Mouse (Mus musculus): Measurements from ENCODE around the gene Sidt1. TPM values are rescaled to one million over a fixed set of nuclear protein-coding genes. Genes with fewer than 3 reads are reported as not detected.

The Sidt1 gene
- polyA plus RNA-seq, 1 experiment from 2014 or later = 0.70 TPM

DNA sequence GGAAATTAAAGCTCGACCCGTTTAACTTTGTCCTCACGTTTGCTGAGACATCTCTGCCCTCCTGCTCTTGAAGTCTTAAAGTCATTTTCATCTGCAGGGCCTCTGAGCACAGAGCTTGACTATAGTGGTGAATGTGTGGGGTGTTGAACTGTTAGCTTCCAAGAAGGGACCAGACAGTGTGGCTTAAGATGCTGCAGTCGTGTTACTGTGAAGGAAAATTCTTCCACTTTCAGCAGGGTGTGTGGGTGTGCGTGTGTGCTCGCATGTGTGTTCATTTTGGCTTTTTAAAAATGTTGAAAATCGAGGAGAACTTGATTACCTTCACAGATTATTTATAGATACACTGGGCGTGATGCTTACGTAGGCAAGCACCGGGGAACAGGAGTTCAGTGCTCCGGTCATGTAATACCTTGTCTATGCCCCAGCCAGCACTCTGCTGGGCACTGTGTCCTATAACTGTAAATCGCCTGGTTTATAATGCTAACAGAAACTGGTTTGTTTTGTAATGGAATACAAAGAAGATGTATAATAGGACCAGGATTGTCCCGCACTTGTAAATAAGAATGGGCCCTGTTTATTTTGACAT, 106.2 kb downstream of the Sidt1 start:
- Histone ChIP-seq H3K4me1 (no peaks in the 10 kb centered on the region), H3K36me3 (ENCODE audit: poor library complexity, severe bottlenecking) (peaks cover 8% of the 10 kb centered on the region; the same call in 1 of the 2 replicates), H3K27me3 (no peaks in the 10 kb centered on the region), H3K4me2 (no peak overlapping the region), H3K27ac (no peak overlapping the region), H3K9ac (no peak overlapping the region), H3K9me3 (replicated peaks) (no peaks in the 10 kb centered on the region), H3K4me3 (no peak overlapping the region)
- no peak for ATAC-seq
- WGBS = 90% methylated on average over 13 of the region's 13 CpGs

DNA sequence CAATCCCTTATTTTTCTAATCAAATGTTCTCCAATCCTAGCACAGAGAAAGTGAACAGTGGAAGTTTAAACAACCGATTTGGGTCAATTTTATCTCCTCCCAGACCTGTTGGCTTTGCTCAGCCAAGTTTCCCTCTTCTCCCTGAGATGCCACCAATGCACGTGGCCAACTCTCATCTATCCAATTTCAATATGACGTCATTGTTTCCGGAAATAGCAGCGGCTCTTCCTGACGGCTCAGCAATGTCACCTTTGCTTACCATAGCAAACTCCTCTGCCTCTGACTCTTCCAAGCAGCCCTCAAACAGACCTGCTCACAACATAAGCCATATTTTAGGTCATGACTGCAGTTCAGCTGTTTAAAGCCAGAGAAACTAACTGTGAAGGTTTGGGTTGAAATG, 111.5 kb downstream of the Sidt1 start:
- H3K27ac ChIP-seq = no peak overlapping the region
- H3K4me1 ChIP-seq = no peaks in the 10 kb centered on the region
- H3K4me3 ChIP-seq = no peak overlapping the region
- ATAC-seq = no peak
- H3K4me2 ChIP-seq = no peak overlapping the region
- H3K27me3 ChIP-seq = no peaks in the 10 kb centered on the region
- H3K9ac ChIP-seq = no peak overlapping the region
- no peaks in the 10 kb centered on the region for H3K9me3 ChIP-seq (replicated peaks)
- H3K36me3 ChIP-seq (ENCODE audit: poor library complexity, severe bottlenecking) = peaks cover 61% of the 10 kb centered on the region
- WGBS = 90% methylated on average over 6 of the region's 6 CpGs

DNA sequence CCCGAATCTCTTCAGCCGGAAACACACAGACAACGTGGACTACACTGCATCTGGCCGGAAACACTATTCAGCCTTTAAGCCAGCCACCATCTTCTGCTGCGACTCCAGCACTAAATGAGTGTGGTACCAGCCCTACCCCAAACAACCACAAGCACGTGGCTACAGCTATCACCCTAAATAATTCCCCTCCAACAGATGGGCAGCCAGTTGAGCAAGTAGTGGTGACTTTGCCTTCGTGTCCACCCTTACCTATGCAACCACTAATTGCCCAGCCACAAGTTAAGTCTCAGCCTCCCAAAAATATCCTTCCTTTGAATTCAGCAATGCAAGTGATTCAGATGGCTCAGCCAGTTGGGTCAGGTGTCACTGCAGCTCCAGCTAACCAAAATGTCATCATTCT, 116.6 kb downstream of the Sidt1 start:
- Histone ChIP-seq H3K4me2 (no peak overlapping the region), H3K9ac (no peak overlapping the region), H3K9me3 (replicated peaks) (no peaks in the 10 kb centered on the region), H3K27ac (no peak overlapping the region), H3K27me3 (no peaks in the 10 kb centered on the region), H3K4me3 (no peak overlapping the region), H3K4me1 (no peaks in the 10 kb centered on the region), H3K36me3 (ENCODE audit: poor library complexity, severe bottlenecking) (peaks cover 96% of the 10 kb centered on the region)
- 98% methylated on average over 7 of the region's 7 CpGs for WGBS
- ATAC-seq = no peak

DNA sequence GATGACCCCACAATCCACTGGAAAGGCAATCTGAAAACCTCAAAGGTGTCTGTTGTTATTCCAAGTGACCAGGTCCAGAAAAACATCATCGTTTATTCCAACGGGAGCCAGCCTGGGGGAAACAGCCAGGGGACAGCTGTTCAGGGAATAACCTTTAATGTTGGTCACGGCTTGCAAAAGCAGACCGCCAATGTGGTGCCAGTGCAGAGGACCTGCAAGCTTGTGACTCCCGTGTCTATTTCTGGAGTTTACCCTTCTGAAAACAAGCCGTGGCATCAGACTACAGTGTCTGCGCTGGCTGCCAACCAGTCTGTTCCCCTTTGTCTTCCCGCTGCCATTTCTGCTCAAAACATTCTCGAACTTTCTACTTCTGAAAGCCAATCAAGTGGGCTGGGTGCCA, 117.5 kb downstream of the Sidt1 start:
- Histone ChIP-seq H3K27ac (no peak overlapping the region), H3K36me3 (ENCODE audit: poor library complexity, severe bottlenecking) (peaks cover 94% of the 10 kb centered on the region), H3K4me1 (no peaks in the 10 kb centered on the region), H3K9ac (no peak overlapping the region), H3K4me2 (no peak overlapping the region), H3K9me3 (replicated peaks) (no peaks in the 10 kb centered on the region), H3K4me3 (no peak overlapping the region), H3K27me3 (no peaks in the 10 kb centered on the region)
- ATAC-seq = no peak
- WGBS = 94% methylated on average over 9 of the region's 9 CpGs

DNA sequence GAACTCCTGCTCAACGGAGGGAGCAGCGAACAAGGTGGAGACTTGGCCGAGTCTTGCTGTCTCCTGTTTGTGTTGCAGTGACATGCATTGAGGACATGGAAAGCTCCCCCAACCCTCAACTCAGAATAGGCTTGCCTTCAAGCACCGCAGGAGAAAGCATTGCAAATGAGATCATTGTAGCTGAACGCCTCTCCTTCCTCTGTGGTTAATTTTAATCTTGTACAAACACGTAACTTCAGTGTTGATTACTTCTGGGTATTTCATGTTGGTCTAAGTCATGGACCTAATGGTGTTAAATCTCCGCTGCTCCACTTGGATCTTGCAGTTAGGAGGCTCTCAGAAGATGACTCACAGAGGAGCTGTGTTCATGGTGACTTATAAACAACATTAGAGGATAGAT, 120.3 kb downstream of the Sidt1 start:
- Histone ChIP-seq H3K4me3 (no peak overlapping the region), H3K27me3 (no peaks in the 10 kb centered on the region), H3K4me2 (no peak overlapping the region), H3K9me3 (replicated peaks) (no peaks in the 10 kb centered on the region), H3K36me3 (ENCODE audit: poor library complexity, severe bottlenecking) (peaks cover 88% of the 10 kb centered on the region), H3K9ac (no peak overlapping the region), H3K27ac (no peak overlapping the region), H3K4me1 (no peaks in the 10 kb centered on the region)
- no peak for ATAC-seq
- WGBS = 96% methylated on average over 7 of the region's 7 CpGs

DNA sequence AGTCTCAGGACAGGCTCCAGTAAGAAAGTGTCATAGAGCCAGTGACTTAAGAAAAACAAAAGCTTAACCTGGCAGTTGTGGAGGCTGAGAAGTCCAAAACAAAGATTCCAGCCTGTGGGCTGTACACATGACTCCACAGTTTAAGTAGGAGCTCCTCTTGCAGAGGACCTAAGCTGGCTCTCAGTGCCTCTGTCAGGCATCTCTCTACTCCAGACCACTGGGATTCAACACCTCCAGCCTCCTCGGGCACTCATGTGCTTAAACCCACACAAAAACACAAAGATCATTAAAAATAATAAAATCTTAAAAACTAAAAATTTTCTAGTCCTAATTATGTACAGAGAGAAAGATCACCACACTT, 122.0 kb downstream of the Sidt1 start:
- no peaks in the 10 kb centered on the region for H3K27me3 ChIP-seq
- H3K4me3 ChIP-seq = no peak overlapping the region
- no peak overlapping the region for H3K4me2 ChIP-seq
- no peak overlapping the region for H3K27ac ChIP-seq
- H3K9me3 ChIP-seq (replicated peaks) = no peaks in the 10 kb centered on the region
- no peak overlapping the region for H3K9ac ChIP-seq
- ATAC-seq = no peak
- no peaks in the 10 kb centered on the region for H3K4me1 ChIP-seq
- H3K36me3 ChIP-seq (ENCODE audit: poor library complexity, severe bottlenecking) = peaks cover 84% of the 10 kb centered on the region
- WGBS = 89% methylated on average over 1 of the region's 1 CpGs

DNA sequence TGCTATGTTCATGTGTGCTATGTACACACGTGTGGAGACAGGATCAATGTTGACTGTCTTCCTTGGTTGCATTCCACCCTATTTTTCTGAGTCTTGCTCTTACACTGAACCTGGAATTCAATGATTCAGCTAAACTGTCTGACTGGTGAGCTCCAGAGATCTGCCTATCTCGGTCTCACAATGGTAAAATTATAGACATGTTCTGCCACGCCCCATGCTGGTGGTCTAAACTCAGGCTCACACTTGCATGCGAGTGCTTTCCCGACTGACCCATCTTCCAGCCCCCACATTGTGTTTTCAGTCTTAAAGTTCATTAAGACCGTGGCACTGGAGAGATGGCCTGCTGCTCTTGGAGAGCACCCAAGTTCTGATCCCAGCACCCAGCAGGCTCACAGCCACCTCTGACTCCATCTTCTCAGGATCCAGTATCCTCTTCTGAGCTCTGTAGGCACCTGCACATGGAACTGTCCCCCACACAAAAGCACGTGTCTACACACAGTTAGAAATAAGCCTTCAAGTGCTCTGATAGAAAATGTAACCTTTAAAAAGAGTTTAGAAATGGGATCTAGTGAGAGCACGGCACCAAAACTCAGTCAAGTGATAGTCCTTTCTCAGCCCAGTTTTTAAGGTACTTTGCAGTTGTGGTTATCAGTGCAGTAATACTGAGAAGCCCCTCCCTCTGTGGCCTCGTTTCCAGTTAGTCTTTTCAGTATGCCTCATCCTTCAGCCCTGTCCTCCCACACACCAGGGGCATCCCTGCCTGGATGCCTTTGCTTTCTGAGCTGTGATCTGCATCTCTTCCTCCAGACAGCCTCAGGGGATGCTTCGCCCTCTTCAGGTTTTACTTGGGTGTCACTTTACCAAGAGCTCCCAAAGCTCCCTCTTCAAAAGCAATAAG, 122.6 kb downstream of the Sidt1 start:
- 87% methylated on average over 10 of the region's 10 CpGs for WGBS
- H3K9ac ChIP-seq = no peak overlapping the region
- no peak overlapping the region for H3K27ac ChIP-seq
- ATAC-seq = no peak
- H3K9me3 ChIP-seq (replicated peaks) = no peaks in the 10 kb centered on the region
- no peaks in the 10 kb centered on the region for H3K4me1 ChIP-seq
- H3K27me3 ChIP-seq = no peaks in the 10 kb centered on the region
- peaks cover 81% of the 10 kb centered on the region for H3K36me3 ChIP-seq (ENCODE audit: poor library complexity, severe bottlenecking)
- no peak overlapping the region for H3K4me3 ChIP-seq
- no peak overlapping the region for H3K4me2 ChIP-seq

DNA sequence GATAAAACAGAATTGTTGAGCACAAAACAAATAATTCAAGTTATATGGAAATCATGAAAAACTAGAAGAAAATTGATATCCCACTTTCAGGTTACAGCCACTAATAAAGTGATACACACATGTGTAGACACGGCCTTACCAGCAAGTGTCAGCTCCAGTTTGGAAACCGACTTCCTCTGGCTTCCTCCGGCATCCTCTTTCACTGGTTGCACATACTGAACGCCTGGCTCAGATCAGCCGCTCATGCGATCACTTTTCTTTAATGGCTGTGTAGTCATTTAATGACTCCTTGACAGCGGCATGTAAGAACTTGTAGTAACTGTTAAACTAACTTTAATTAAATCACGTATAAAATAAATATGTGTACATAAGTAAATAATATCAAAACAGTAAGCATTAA, 127.0 kb downstream of the Sidt1 start:
- Histone ChIP-seq H3K4me3 (no peak overlapping the region), H3K27ac (no peak overlapping the region), H3K36me3 (ENCODE audit: poor library complexity, severe bottlenecking) (peaks cover 69% of the 10 kb centered on the region), H3K27me3 (no peaks in the 10 kb centered on the region), H3K9ac (no peak overlapping the region), H3K4me1 (no peaks in the 10 kb centered on the region), H3K4me2 (no peak overlapping the region), H3K9me3 (replicated peaks) (no peaks in the 10 kb centered on the region)
- no peak for ATAC-seq
- WGBS = 90% methylated on average over 8 of the region's 8 CpGs

DNA sequence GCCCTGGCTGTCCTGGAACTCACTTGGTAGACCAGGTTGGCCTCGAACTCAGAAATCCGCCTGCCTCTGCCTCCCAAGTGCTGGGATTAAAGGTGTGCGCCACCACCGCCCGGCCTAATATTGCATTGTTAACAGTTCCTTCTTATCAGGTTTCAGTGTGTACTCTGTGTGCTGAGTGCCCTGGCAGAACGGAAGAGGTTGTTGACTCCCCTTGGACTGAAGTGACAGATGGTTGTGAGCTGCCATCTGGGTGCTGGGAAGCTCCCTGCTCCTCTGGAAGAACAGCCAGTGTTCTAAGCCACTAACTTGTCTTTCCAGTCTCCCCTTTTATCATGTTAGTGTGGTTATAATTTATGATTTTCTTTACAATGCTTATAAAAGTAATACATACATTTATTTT, 128.7 kb downstream of the Sidt1 start:
- Histone ChIP-seq H3K27me3 (no peaks in the 10 kb centered on the region), H3K9me3 (replicated peaks) (no peaks in the 10 kb centered on the region), H3K27ac (no peak overlapping the region), H3K4me2 (no peak overlapping the region), H3K4me3 (no peak overlapping the region), H3K4me1 (no peaks in the 10 kb centered on the region), H3K9ac (no peak overlapping the region), H3K36me3 (ENCODE audit: poor library complexity, severe bottlenecking) (peaks cover 69% of the 10 kb centered on the region)
- ATAC-seq = no peak
- 93% methylated on average over 6 of the region's 6 CpGs for WGBS

DNA sequence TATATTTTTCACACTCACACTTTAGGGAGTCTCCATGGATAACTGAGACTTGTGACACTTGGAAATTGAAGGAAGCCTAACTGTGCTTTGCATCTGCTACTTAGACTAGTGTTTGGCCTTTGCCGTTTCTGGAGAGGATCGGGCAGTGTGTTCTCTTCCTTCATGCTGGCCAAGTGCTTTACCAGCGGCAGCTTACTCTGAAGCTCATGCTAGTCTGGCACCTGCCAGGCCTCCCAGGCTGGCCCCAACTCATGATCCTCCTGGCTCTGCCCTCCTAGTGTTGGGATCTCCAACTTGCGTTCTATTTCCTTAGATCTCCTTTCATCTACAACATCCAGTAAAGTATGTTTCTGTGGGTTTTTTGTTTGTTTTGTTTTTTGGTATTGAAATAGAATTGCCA, 132.8 kb downstream of the Sidt1 start:
- ATAC-seq = no peak
- no peaks in the 10 kb centered on the region for H3K27me3 ChIP-seq
- peaks cover 47% of the 10 kb centered on the region for H3K36me3 ChIP-seq (ENCODE audit: poor library complexity, severe bottlenecking)
- H3K9me3 ChIP-seq (replicated peaks) = no peaks in the 10 kb centered on the region
- H3K27ac ChIP-seq = no peak overlapping the region
- H3K4me3 ChIP-seq = no peak overlapping the region
- 95% methylated on average over 4 of the region's 4 CpGs for WGBS
- H3K4me2 ChIP-seq = no peak overlapping the region
- H3K9ac ChIP-seq = no peak overlapping the region
- H3K4me1 ChIP-seq = no peaks in the 10 kb centered on the region

DNA sequence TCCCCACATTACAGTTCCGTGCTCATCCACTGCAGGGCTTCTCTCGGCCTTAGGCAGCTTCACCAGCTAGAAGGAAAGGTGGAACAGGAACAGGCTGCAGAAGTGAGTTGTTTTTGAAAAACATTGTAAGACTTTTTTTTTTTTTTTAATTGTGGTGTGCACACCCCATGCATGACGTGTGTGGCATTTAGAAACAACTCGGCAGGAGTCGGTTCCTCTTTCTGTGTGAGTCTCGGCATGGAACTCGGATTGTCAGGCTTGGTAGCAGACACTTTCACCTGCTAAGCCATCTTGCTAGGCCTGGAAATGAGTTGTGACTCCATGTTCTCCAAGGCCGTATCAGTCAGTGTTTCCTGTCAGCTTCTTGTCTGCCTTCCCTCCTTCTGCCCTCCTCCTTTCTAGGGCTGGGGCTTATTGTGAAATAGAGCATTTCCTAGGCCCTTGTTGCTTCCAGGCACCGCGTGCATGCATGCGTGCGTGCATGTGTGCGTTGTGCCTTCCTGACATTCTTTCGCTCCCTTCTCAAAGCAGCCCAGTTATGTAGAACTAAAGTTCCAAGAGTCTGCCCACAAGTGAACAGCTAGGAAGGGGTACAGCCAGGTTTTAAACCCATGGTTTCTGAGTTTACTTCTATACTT, 133.8 kb downstream of the Sidt1 start:
- no peak for ATAC-seq
- Histone ChIP-seq H3K9me3 (replicated peaks) (no peaks in the 10 kb centered on the region), H3K9ac (no peak overlapping the region), H3K4me3 (no peak overlapping the region), H3K4me2 (no peak overlapping the region), H3K27ac (no peak overlapping the region), H3K27me3 (no peaks in the 10 kb centered on the region), H3K4me1 (no peaks in the 10 kb centered on the region), H3K36me3 (ENCODE audit: poor library complexity, severe bottlenecking) (peaks cover 43% of the 10 kb centered on the region)
- WGBS = 95% methylated on average over 14 of the region's 14 CpGs

DNA sequence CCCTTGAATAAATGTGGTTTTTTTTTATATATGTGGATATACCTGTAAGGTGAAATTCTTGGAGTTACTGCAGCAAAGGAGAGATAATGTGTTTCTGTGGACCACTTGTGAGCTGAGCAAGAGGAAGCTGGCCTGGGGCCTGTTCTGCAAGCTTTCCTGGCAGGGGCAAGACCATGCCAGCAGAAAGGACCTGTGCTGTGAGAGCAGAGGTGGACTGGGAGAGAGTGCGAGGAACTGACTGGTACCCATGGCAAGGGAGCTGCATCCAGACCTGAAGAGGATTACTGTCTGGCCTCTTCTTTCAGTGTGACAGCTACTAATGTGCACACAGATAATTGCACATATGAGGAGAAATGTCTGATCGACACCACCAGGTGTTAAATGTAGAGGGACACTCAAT, 142.0 kb downstream of the Sidt1 start:
- H3K4me2 ChIP-seq = no peak overlapping the region
- peaks cover 4% of the 10 kb centered on the region; the same call in 1 of the 2 replicates for H3K9me3 ChIP-seq (replicated peaks)
- H3K4me3 ChIP-seq = no peak overlapping the region
- H3K36me3 ChIP-seq (ENCODE audit: poor library complexity, severe bottlenecking) = peaks cover 5% of the 10 kb centered on the region
- WGBS = 97% methylated on average over 2 of the region's 2 CpGs
- H3K27me3 ChIP-seq = no peaks in the 10 kb centered on the region
- no peaks in the 10 kb centered on the region for H3K4me1 ChIP-seq
- H3K27ac ChIP-seq = no peak overlapping the region
- ATAC-seq = no peak
- H3K9ac ChIP-seq = no peak overlapping the region
